Mouse (Mus musculus): ENCODE results near the gene Ica1. TPM values are rescaled to one million over a fixed set of nuclear protein-coding genes. Genes with fewer than 3 reads are reported as not detected.

The Ica1 gene
- polyA plus RNA-seq, 1 experiment from 2014 or later, result 44.0 TPM

GRCm38 (mm10) chr6:8631986-8632632, 146.2 kb downstream of the Ica1 start:
- DNase-seq (ENCODE audit: low spot score) (no peak), ATAC-seq (no peak)
- Histone ChIP-seq H3K36me3 (ENCODE audit: control insufficient read depth, insufficient read depth, low read length) (no peaks in the 10 kb centered on the region), H3K4me2 (ENCODE audit: low read length) (no peak overlapping the region), H3K27ac (ENCODE audit: low read depth, low read length) (no peak overlapping the region), H3K27me3 (replicated peaks; ENCODE audit: control insufficient read depth, insufficient read depth, low read length) (no peaks in the 10 kb centered on the region), H3K9ac (ENCODE audit: low read length) (no peak overlapping the region), H3K9me3 (replicated peaks; ENCODE audit: control insufficient read depth, low read length) (no peaks in the 10 kb centered on the region), H3K4me1 (ENCODE audit: control insufficient read depth, insufficient read depth, low read length) (no peaks in the 10 kb centered on the region), H3K4me3 (ENCODE audit: low read depth, low read length) (no peak overlapping the region)
- 87% methylated on average over 5 of the region's 5 CpGs for WGBS

GRCm38 (mm10) chr6:8631362-8631761, 146.9 kb downstream of the Ica1 start:
- no peak for ATAC-seq

GRCm38 (mm10) chr6:8630531-8630930, 147.8 kb downstream of the Ica1 start:
- Histone ChIP-seq H3K4me1 (ENCODE audit: control insufficient read depth, insufficient read depth, low read length) (no peaks in the 10 kb centered on the region), H3K4me3 (ENCODE audit: low read depth, low read length) (no peak overlapping the region), H3K27ac (ENCODE audit: low read depth, low read length) (no peak overlapping the region), H3K9ac (ENCODE audit: low read length) (no peak overlapping the region), H3K36me3 (ENCODE audit: control insufficient read depth, insufficient read depth, low read length) (no peaks in the 10 kb centered on the region), H3K27me3 (replicated peaks; ENCODE audit: control insufficient read depth, insufficient read depth, low read length) (no peaks in the 10 kb centered on the region), H3K4me2 (ENCODE audit: low read length) (no peak overlapping the region), H3K9me3 (replicated peaks; ENCODE audit: control insufficient read depth, low read length) (no peaks in the 10 kb centered on the region)
- DNase-seq (ENCODE audit: low spot score), result no peak
- 86% methylated on average over 7 of the region's 7 CpGs for WGBS
- no peak for ATAC-seq

More at GRCm38 (mm10) chr6:8631362-8631761, 146.9 kb downstream of the Ica1 start:
- Histone ChIP-seq H3K36me3 (ENCODE audit: control insufficient read depth, insufficient read depth, low read length) (no peaks in the 10 kb centered on the region), H3K27ac (ENCODE audit: low read depth, low read length) (no peak overlapping the region), H3K9me3 (replicated peaks; ENCODE audit: control insufficient read depth, low read length) (no peaks in the 10 kb centered on the region), H3K4me2 (ENCODE audit: low read length) (no peak overlapping the region), H3K27me3 (replicated peaks; ENCODE audit: control insufficient read depth, insufficient read depth, low read length) (no peaks in the 10 kb centered on the region), H3K4me1 (ENCODE audit: control insufficient read depth, insufficient read depth, low read length) (no peaks in the 10 kb centered on the region), H3K4me3 (ENCODE audit: low read depth, low read length) (no peak overlapping the region), H3K9ac (ENCODE audit: low read length) (no peak overlapping the region)
- no peak for DNase-seq (ENCODE audit: low spot score)
- WGBS, result 86% methylated on average over 8 of the region's 8 CpGs

- Histone ChIP-seq H3K4me2 (ENCODE audit: low read length) (no peak overlapping the region), H3K4me3 (ENCODE audit: low read depth, low read length) (no peak overlapping the region), H3K9ac (ENCODE audit: low read length) (no peak overlapping the region), H3K9me3 (replicated peaks; ENCODE audit: control insufficient read depth, low read length) (no peaks in the 10 kb centered on the region), H3K27ac (ENCODE audit: low read depth, low read length) (no peak overlapping the region), H3K4me1 (ENCODE audit: control insufficient read depth, insufficient read depth, low read length) (no peaks in the 10 kb centered on the region), H3K27me3 (replicated peaks; ENCODE audit: control insufficient read depth, insufficient read depth, low read length) (no peaks in the 10 kb centered on the region), H3K36me3 (ENCODE audit: control insufficient read depth, insufficient read depth, low read length) (no peaks in the 10 kb centered on the region)
- no peak for DNase-seq (ENCODE audit: low spot score)
- no peak for ATAC-seq
- 91% methylated on average over 7 of the region's 7 CpGs for WGBS
These were observed 149.5 kb downstream of the Ica1 start for GRCm38 (mm10) chr6:8628715-8629267.

- no peaks in the 10 kb centered on the region for H3K27me3 ChIP-seq (replicated peaks; ENCODE audit: control insufficient read depth, insufficient read depth, low read length)
- no peak for ATAC-seq
- no peak overlapping the region for H3K27ac ChIP-seq (ENCODE audit: low read depth, low read length)
- H3K9ac ChIP-seq (ENCODE audit: low read length), result no peak overlapping the region
- H3K4me1 ChIP-seq (ENCODE audit: control insufficient read depth, insufficient read depth, low read length), result no peaks in the 10 kb centered on the region
- H3K9me3 ChIP-seq (replicated peaks; ENCODE audit: control insufficient read depth, low read length), result no peaks in the 10 kb centered on the region
- no peak for DNase-seq (ENCODE audit: low spot score)
- H3K4me2 ChIP-seq (ENCODE audit: low read length), result no peak overlapping the region
- WGBS, result 91% methylated on average over 8 of the region's 8 CpGs
- no peaks in the 10 kb centered on the region for H3K36me3 ChIP-seq (ENCODE audit: control insufficient read depth, insufficient read depth, low read length)
- no peak overlapping the region for H3K4me3 ChIP-seq (ENCODE audit: low read depth, low read length)
These were observed 150.1 kb downstream of the Ica1 start for GRCm38 (mm10) chr6:8628226-8628625.

- H3K4me2 ChIP-seq (ENCODE audit: low read length), result no peak overlapping the region
- H3K27me3 ChIP-seq (replicated peaks; ENCODE audit: control insufficient read depth, insufficient read depth, low read length), result no peaks in the 10 kb centered on the region
- no peak overlapping the region for H3K27ac ChIP-seq (ENCODE audit: low read depth, low read length)
- H3K4me1 ChIP-seq (ENCODE audit: control insufficient read depth, insufficient read depth, low read length), result no peaks in the 10 kb centered on the region
- DNase-seq (ENCODE audit: low spot score) (no peak), ATAC-seq (no peak)
- 85% methylated on average over 3 of the region's 3 CpGs for WGBS
- no peaks in the 10 kb centered on the region for H3K9me3 ChIP-seq (replicated peaks; ENCODE audit: control insufficient read depth, low read length)
- no peaks in the 10 kb centered on the region for H3K36me3 ChIP-seq (ENCODE audit: control insufficient read depth, insufficient read depth, low read length)
- H3K9ac ChIP-seq (ENCODE audit: low read length), result no peak overlapping the region
- H3K4me3 ChIP-seq (ENCODE audit: low read depth, low read length), result no peak overlapping the region
These were observed 155.2 kb downstream of the Ica1 start for GRCm38 (mm10) chr6:8623045-8623444.

GRCm38 (mm10) chr6:8619582-8620350, 158.5 kb downstream of the Ica1 start:
- H3K36me3 ChIP-seq (ENCODE audit: control insufficient read depth, insufficient read depth, low read length), result no peaks in the 10 kb centered on the region
- WGBS, result 87% methylated on average over 4 of the region's 4 CpGs
- H3K4me1 ChIP-seq (ENCODE audit: control insufficient read depth, insufficient read depth, low read length), result no peaks in the 10 kb centered on the region
- H3K27me3 ChIP-seq (replicated peaks; ENCODE audit: control insufficient read depth, insufficient read depth, low read length), result no peaks in the 10 kb centered on the region
- no peak overlapping the region for H3K9ac ChIP-seq (ENCODE audit: low read length)
- H3K4me3 ChIP-seq (ENCODE audit: low read depth, low read length), result no peak overlapping the region
- no peak for DNase-seq (ENCODE audit: low spot score)
- no peak overlapping the region for H3K27ac ChIP-seq (ENCODE audit: low read depth, low read length)
- H3K4me2 ChIP-seq (ENCODE audit: low read length), result no peak overlapping the region
- no peaks in the 10 kb centered on the region for H3K9me3 ChIP-seq (replicated peaks; ENCODE audit: control insufficient read depth, low read length)
- ATAC-seq, result no peak

- no peak overlapping the region for H3K9ac ChIP-seq (ENCODE audit: low read length)
- ATAC-seq (no peak), DNase-seq (ENCODE audit: low spot score) (no peak)
- H3K9me3 ChIP-seq (replicated peaks; ENCODE audit: control insufficient read depth, low read length), result no peaks in the 10 kb centered on the region
- H3K4me2 ChIP-seq (ENCODE audit: low read length), result no peak overlapping the region
- no peaks in the 10 kb centered on the region for H3K4me1 ChIP-seq (ENCODE audit: control insufficient read depth, insufficient read depth, low read length)
- WGBS, result 67% methylated on average over 2 of the region's 2 CpGs
- H3K4me3 ChIP-seq (ENCODE audit: low read depth, low read length), result no peak overlapping the region
- H3K36me3 ChIP-seq (ENCODE audit: control insufficient read depth, insufficient read depth, low read length), result no peaks in the 10 kb centered on the region
- no peak overlapping the region for H3K27ac ChIP-seq (ENCODE audit: low read depth, low read length)
- no peaks in the 10 kb centered on the region for H3K27me3 ChIP-seq (replicated peaks; ENCODE audit: control insufficient read depth, insufficient read depth, low read length)
These were observed 160.9 kb downstream of the Ica1 start for GRCm38 (mm10) chr6:8617369-8617768.

- Histone ChIP-seq H3K27ac (ENCODE audit: low read depth, low read length) (no peak overlapping the region), H3K9ac (ENCODE audit: low read length) (no peak overlapping the region)
These were observed 186.6 kb downstream of the Ica1 start for GRCm38 (mm10) chr6:8591665-8592064.

More at GRCm38 (mm10) chr6:8591665-8592064, 186.6 kb downstream of the Ica1 start:
- Histone ChIP-seq H3K4me1 (ENCODE audit: control insufficient read depth, insufficient read depth, low read length) (no peaks in the 10 kb centered on the region), H3K9me3 (replicated peaks; ENCODE audit: control insufficient read depth, low read length) (no peaks in the 10 kb centered on the region), H3K4me2 (ENCODE audit: low read length) (no peak overlapping the region), H3K36me3 (ENCODE audit: control insufficient read depth, insufficient read depth, low read length) (0 out of 2 replicates have a peak, but pooled peaks cover 5% of the 10 kb centered on the region), H3K27me3 (replicated peaks; ENCODE audit: control insufficient read depth, insufficient read depth, low read length) (no peaks in the 10 kb centered on the region), H3K4me3 (ENCODE audit: low read depth, low read length) (no peak overlapping the region)
- ATAC-seq (no peak), DNase-seq (ENCODE audit: low spot score) (no peak)
- WGBS, result 90% methylated on average over 9 of the region's 9 CpGs

Data from forebrain, embryonic 14.5 days (tissue).